Mouse (Mus musculus) liver, adult 10 weeks (tissue): Measurements from ENCODE around the gene Map4. TPM values are rescaled to one million over a fixed set of nuclear protein-coding genes. Genes with fewer than 3 reads are reported as not detected.

Experiments
- polyA plus RNA-seq: library from polyadenylated mRNA; stranded (reverse); fragments of 350-450 nt; fragmentation: Illumina TruSeq; extraction: RNeasy Lipid Tissue Mini Kit (QIAGEN cat#74804); gene quantifications from one replicate; pipeline ENCODE4 v1.2.3, GENCODE M21; 2014; ENCODE audit warnings: low read depth, low replicate concordance

Map4 gene
- 10.5 TPM for polyA plus RNA-seq

DNA sequence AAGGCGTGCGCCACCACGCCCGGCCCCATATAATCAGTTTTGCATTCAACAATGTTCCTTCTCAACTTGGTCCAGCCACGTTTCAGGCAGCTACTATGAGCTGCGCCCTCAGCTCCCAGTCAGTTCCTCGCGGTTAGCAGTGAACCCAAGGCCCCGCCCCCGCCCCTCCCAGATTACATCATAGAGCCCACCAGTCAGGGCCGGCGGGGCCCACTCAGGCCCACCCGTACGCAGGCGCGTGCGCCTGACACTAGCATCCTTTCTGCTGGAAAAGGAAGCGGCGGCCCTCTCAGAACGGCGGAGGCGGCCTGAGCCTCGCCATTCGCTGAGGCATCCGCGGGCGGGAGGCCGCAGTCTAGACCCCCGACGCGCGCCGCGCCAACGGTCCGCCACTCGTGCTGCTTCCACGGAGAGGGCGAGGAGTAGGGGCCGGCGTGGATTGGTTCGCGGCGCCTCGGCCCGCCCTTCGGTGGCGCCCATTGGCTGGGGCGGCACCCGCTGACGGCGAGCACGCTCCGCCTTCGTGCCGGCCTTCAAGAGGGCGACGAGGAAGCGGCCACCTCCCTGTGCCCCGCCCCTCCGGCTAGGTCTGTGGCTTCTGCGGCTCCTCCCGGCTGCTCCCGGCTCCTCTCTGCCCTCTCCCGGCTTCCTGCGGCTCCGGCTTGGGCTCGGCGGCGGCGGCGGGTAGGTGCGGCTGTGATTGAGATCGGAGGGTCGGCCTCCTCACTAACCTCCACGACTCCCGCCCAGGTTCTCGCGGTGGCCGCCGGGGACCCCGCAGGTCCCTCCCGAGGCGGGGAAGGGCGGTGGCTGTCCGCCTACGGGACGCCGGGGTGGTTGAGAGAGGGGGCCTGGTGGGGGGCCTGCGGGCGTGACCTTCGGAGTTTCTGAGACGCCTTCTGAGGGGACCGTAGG, at the start of gene Map4:
Map4 (plus strand) TSS at position 204 of the 915 bp plus-strand sequence.

DNA sequence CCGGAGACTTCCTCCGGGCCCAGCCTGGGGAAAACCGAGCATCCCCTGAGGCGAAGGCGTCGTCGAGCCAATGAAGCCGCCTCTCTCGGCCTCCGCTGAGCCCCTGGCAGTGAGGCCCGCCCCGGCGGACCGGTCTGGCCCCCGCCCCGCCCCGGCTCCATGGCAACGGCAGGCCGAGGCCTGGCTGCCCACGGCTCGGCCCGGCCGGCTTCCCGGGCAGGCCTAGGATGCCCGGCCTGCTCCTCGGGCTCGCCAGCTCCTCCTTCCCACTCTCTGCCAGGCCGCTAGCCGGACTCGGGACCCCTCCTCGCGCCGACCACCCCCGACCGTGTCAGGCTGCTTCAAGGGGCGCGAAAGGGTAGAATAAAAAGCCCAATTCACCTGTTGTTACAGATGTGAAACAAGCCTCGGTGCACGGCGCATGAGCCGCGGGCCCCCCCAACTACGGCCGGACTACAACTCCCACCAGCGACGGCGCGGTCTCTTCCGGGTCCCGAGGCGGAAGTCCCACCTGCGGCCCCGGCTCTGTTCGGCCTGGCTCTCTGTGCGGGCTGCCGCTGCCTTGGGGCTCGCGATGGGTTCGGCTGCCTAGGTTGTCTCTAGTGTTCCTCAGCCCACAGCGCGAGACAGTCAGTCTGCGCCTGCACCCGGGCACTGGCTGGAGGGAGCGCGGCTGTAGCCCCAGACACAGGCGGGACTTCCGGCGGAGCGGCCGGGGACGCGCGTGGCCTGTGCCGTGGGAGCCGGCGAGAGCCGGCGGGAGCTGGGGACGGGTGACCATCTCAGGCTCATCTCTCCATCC, 185.9 kb downstream of the Map4 start, which contains the start of gene Smarcc1:
Smarcc1 (plus strand) TSS at position 732 of the 802 bp plus-strand sequence.

DNA sequence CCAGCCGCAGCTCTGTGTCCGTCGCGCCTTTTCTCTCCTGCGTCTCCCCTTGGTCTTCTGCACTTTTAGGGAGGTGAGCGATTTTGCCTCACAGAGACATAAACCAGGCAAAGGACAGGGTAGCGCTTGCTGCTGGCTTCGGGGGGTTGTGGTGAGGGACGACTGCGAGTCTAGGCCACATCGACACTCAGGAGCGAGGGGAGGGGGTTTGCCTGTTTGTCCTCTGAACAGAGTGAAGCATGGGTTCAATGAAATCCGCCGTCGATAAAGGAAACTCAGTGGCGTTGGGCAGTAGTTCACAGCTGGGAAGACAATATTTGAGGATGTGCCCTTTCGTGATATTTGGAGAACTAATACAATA, 186.5 kb downstream of the Map4 start, which contains the start of gene Dhx30:
Dhx30 (minus strand) TSS at position 52 of the 361 bp plus-strand sequence.

Other genes starting within 250 kb of the Map4 start
- gene Fbxw18, start 228.8 kb upstream of the Map4 start, polyA plus RNA-seq: not detected
- not detected for gene Fbxw26, start 185.4 kb upstream of the Map4 start, polyA plus RNA-seq
- gene Fbxw27, start 140.8 kb upstream of the Map4 start, polyA plus RNA-seq: not detected
- not detected for gene Spink8, start 119.2 kb upstream of the Map4 start, polyA plus RNA-seq
- gene Nme6, start 98.7 kb upstream of the Map4 start, polyA plus RNA-seq: 7.1 TPM
- not detected for gene Camp, start 81.8 kb upstream of the Map4 start, polyA plus RNA-seq
- 1.5 TPM for gene Cdc25a, start 55.9 kb upstream of the Map4 start, polyA plus RNA-seq
- gene Smarcc1, start 186.2 kb downstream of the Map4 start, polyA plus RNA-seq: 13.5 TPM
- gene Dhx30, start 186.4 kb downstream of the Map4 start, polyA plus RNA-seq: 11.6 TPM